In the genomic region with DNA sequence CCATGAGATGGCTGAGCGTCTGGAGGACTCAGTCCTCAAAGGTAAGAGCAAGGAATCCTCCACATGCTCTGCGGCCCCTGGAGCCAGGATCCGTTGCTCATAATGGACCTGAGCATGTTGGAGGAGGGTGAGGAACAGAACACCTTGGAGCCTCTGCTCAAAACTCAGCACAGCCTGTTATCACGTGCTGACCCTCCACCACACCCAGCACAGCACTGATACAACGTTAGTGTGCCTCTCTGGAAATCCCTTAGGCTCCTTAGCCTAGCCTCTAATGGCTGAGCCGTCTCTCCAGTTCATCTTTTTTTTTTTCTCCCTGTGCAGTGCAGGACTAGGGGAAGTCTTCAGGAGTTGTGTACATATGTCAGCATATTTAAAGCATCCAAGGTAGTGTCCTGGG, we compare ENCODE assay signal across 22 mouse cellular contexts. TPM values are rescaled to one million over a fixed set of nuclear protein-coding genes. Genes with fewer than 3 reads are reported as not detected.
"Had no signal": no experiment of that assay in that cellular context is flagged by ENCODE, and none has a peak within 500 bp of the region (broad histone marks: within the 10 kb centered on the region; RNA-seq: fewer than 3 reads in every experiment).

No protein-coding gene starts in this region.

- H3K27me3 ChIP-seq: intestine, embryonic 15.5 days; limb, embryonic 12.5 days; limb, embryonic 15.5 days; midbrain, embryonic 12.5 days; midbrain, embryonic 15.5 days; neural tube, embryonic 13.5 days had no signal

- H3K9ac ChIP-seq: intestine, embryonic 15.5 days; limb, embryonic 12.5 days; limb, embryonic 15.5 days; midbrain, embryonic 12.5 days; midbrain, embryonic 15.5 days; neural tube, embryonic 13.5 days had no signal

- H3K9me3 ChIP-seq: intestine, embryonic 15.5 days; limb, embryonic 12.5 days; limb, embryonic 15.5 days; midbrain, embryonic 12.5 days; midbrain, embryonic 15.5 days; neural tube, embryonic 13.5 days had no signal

- H3K4me1 ChIP-seq: intestine, embryonic 15.5 days; limb, embryonic 12.5 days; limb, embryonic 15.5 days; midbrain, embryonic 12.5 days; midbrain, embryonic 15.5 days; neural tube, embryonic 13.5 days had no signal

- H3K4me3 ChIP-seq: intestine, embryonic 15.5 days; limb, embryonic 12.5 days; limb, embryonic 15.5 days; midbrain, embryonic 12.5 days; midbrain, embryonic 15.5 days; myocyte; neural tube, embryonic 13.5 days had no signal

- DNase-seq: kidney, adult 18-20 months; kidney, adult 9 months; kidney, postnatal 14 days; kidney, postnatal 4 days; left cerebral cortex, postnatal 4 days; lung, adult 2 months; lung, postnatal 14 days; lung, postnatal 4 days; retina, postnatal 1 day; right cerebral cortex, postnatal 25 days; spleen, adult 18-20 months; thymus, postnatal 36 days had no signal

- H3K4me2 ChIP-seq: intestine, embryonic 15.5 days; limb, embryonic 12.5 days; limb, embryonic 15.5 days; midbrain, embryonic 12.5 days; midbrain, embryonic 15.5 days; neural tube, embryonic 13.5 days had no signal

- ATAC-seq: intestine, embryonic 15.5 days; midbrain, embryonic 15.5 days had no signal

- H3K27ac ChIP-seq: intestine, embryonic 15.5 days; limb, embryonic 12.5 days; limb, embryonic 15.5 days; midbrain, embryonic 12.5 days; midbrain, embryonic 15.5 days; neural tube, embryonic 13.5 days had no signal

RNA-seq across cellular contexts. Expression of gene Lefty2, which starts 32.9 kb away (rescaled TPM):
- total RNA-seq: megakaryocyte progenitor cell, adult 5-6 weeks; monocyte, adult 5-6 weeks; neutrophil, adult 5-6 weeks had no signal
- polyA plus RNA-seq: limb, embryonic 12.5 days; lung, adult 2 months; midbrain, embryonic 12.5 days; myocyte; neural tube, embryonic 13.5 days had no signal
